Mouse (Mus musculus): Measurements from ENCODE around the gene Galnt7.
"Not testable (repeated sequence)": the region's sequence is repeated elsewhere in the genome, so short reads cannot be mapped to it uniquely, and the experiment has no call there.

Gene Galnt7

DNA sequence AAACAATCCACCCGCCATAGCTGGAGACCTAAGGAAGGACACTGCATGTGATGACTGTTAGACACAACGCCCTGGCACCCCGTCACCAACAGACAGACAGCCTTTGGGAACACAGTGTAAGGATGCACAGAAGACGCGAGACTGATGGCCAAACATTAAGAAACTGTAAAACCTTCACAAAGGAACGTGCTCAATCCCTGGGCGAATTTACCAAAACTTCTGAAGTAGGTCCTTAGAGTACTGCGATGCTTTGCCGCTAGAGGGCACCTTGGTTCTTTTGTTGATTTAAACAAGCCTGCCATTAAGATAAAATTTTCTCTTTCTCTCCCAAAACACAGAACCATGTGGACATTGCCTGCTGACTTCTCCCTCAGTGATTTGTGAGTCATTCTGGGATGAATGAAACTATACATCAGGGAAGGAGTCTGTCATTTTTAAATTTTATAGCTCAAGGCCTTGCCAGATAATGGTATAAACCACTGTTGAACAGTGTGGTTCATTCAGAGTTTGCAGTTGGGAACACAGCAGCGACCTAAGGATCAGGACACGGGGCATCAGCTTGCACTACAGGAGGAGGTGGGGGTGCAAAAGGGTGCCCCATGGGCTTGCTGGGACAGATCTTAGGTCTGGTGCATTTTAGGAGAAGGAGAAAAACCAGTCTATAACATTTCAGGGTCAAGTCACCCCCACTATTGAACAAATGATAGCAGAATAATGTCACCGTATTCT, 112.6 kb downstream of the Galnt7 start:
- CTCF ChIA-PET: interaction anchor here (0.6 to 1.4 kb wide), 2 partner anchors 52 to 252 kb away, joined by 4 to 6 read pairs; partner anchors contain the start of gene Sap30

DNA sequence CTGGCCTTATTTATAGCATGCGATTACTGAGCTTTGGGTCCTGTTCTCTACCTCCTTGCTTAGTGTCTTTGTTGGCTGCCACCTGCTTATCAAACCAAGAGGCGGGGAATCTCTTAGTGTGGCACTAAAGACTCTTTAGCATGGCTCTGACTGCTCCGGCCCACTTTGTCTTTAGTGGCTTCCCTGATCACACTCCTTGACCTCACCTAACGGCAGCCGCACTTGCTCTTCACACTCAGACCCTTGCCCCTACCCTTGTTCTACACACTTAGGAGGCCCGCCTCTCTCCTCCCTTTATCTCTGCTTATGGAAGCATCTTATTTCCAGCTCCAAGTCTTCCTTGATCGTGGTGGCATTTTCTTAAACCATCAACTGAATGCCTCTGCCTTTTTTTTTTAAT, 114.2 kb downstream of the Galnt7 start:
- CTCF ChIA-PET: no interaction called here

DNA sequence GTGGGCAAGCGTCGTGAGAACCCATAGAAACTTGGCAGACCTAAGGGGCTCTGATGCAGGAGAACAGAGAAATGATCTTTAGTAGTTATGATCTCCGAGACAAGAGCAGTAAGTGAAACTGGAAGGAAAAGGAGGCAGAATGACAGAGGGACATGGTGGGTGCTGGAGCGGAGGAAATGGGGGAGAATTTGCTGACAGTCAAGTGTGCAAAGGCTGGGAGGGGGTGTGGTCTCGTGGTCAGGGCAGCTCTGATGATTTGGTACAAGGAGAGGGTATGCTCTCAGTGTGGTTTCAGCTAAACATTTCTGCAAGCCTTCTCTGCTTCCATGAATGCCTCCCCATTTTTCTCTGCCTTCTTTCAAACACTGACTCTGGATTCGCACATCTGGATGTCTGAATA, 116.7 kb downstream of the Galnt7 start:
- CTCF ChIA-PET: interaction anchor here (0.5 kb wide), 1 partner anchor 110 kb away, joined by 3 read pairs; no protein-coding TSS in a partner anchor

DNA sequence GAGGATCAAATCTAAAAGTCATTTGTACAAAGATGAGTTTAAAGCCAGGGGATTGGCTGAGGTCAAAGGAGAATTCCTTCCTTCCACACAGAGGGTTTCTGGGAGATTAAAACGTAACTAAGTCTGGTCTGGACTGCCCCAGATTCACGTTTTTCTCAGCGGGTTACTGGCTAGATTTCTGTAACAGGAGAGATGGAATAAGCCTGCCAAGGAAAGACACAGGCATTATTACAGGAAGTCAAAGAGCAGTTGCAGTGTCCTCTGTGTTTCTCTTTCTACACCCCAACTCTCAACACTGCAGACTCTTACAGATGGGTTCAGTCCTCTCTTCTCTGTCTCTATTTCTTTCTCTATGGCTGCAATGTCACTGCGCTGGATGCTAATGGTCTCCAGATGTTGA, 118.3 kb downstream of the Galnt7 start:
- CTCF ChIA-PET: no interaction called here

DNA sequence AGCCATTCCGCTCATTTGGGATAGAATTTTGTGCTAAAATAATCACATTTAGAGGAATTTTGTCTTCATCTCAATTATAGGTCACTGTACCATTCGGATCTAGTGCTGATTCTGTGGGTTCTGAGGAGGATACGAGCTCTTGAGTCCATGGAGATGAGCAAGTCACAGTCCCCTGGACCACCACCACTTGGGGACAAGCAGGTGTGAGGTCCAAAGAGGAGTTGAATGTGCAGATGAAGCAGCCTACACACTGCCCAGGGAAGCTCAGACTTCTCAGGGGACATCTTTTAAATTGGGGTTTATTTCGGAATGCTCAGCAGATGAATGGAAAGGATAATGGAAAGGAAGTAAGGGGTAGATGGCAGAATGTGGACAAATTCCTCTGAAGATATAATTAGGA, 119.7 kb downstream of the Galnt7 start:
- CTCF ChIA-PET: interaction anchor here (0.6 kb wide), 1 partner anchor 23 kb away, joined by 8 read pairs; no protein-coding TSS in a partner anchor

DNA sequence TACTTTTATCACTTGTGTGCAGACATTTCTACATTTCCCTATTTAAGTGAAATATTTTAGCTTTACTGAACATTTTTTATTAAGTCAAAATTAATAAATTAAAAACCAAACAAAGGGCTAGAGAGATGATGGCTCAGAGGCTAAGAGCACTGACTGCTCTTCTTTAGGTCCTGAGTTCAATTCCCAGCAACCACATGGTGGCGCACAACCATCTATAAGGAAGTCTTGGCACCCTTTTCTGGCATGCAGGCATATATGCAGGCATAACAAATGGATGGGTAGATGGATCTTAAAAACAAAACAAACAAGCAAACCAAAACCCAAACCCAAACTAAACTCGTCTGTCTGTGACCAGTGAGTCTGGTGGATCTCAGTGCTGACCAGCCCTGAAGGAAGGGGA, 120.6 kb downstream of the Galnt7 start:
- CTCF ChIA-PET: interaction anchor here (1.7 kb wide), 1 partner anchor 103 kb away, joined by 7 read pairs; no protein-coding TSS in a partner anchor

DNA sequence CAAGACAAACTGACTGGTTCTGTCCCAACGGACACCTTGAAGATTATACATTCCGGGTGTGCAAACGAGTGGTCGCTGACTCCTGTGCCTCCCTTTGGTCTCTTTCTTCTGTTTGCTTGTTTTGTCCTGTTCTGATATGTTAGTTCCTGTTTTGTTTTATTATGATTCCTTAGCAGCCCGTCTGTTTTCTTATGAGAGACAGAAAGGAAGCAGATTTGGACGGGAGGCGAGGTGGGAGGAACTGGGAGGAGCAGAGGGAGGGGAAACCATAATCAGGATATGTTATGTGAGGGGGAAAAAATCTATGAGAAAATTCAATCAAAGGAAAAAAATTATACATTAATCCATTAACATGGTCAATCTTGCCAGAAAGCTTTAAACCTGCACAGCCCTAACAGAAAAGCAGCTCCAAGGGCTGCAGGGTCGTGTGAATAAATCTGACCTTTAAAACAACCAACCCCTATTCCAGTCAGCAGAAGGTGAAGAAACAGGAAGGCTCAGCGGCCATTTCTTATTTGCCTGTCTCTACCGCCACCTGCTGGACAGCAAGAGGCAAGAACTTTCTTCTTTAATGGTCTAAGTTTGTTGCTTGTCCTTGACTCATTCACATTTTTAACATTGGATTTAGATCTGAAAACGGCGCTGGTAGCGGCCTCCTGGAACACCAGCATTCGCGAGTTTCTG, 122.0 kb downstream of the Galnt7 start:
- CTCF ChIA-PET: interaction anchor here (1.7 kb wide), 1 partner anchor 102 kb away, joined by 7 read pairs; no protein-coding TSS in a partner anchor

DNA sequence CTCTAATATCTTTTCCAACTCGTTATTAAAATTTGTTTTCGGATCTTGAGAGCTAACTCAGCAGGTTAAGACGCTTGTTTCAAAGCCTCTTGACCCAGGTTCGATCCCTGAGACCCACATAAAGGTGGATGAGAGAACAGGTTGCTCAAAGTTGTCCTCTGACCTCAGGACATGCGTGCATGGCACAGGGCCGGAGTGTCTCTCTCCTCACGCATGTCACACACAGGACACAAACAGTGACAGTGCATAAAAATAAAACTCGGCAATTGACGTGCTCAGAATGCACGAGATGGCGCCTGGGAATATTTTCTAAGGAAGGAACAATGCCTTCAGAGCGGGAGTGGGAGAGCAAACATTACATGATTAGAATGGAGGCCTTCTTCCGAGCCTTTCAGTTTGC, 122.6 kb downstream of the Galnt7 start:
- CTCF ChIA-PET: no interaction called here

DNA sequence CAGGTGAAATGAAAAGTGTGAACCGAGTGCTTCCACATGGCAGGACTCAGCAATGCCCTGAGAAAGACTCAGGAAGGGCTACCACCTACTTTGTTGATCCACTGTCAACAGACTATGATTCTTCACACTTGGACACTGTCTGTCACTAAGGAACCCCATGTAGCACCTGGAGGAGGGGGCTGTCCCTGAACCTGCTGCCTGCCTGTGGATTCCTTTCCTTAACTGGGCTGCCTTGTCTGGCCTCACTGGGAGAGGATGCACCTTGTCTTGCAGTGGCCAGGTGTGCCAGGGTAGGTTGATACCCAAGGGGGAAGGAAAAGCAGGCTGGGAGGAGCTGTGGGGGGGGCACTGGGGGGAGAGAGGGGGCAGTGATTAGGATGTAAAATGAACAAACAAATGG, 124.8 kb downstream of the Galnt7 start:
- CTCF ChIA-PET: no interaction called here

DNA sequence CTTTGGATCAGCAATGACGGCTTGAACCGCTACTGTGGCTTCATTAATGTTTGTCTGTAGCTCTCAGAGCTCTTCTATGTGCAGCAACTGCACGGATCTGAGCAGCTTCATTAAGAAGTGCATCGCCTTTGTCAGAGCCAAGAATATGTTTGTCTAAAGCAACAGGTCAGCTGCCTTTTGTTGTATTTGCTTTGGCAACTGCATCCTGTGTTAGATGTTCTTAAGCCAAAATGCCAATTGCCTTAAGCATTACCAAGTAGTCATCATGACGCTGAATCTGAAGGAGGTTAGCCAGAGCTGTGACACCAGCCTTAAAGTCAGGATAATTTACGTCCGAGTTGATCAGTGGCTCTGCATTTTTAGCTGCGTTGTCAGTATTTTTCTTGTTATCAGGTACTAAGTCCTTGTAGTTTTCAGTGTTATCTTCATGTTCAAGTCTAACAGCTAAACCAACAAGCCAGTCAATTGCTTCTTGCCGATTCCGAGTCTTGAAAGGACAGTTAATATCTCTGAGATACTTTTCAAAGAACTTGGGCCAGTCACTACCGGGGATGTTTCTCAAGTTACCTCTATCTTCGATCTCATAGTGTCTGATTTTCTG, 132.5 kb downstream of the Galnt7 start:
- CTCF ChIA-PET: no interaction called here

DNA sequence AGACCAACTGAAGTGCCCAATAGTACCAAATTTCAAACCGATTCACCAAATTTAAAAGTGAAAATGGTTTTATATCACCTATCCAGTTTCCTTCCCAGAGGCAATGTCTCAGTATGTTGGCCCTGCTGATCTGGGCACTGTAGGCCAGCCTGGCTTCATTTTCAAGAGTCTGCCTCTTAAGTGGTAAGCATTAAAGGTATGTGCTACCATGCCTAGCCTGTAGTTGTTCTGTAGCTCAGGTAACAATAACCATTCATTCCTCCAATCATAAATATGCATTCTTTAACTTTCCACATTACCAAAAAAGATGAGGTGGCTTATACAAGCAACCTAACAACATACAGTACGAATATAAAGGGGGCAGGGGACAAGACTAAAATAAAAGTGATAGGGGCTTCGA, 135.1 kb downstream of the Galnt7 start:
- CTCF ChIA-PET: no interaction called here

DNA sequence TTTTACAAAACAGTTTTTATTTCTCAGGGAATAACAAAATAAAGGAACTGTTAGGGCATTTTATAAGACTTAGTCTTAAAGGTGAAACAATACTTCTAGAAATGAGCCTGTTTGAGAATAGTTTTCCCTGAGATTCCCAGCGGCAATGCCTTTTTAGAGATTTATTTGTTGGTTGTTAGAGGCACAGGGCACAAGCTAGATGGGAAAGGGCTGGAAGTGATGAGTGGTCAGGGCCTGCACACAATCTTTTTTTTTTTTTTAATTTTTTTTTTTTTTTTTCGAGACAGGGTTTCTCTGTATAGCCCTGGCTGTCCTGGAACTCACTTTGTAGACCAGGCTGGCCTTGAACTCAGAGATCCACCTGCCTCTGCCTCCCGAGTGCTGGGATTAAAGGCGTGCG, 136.1 kb downstream of the Galnt7 start:
- CTCF ChIA-PET: interaction anchor here (0.6 kb wide), 1 partner anchor 946 kb away, joined by 4 read pairs; no protein-coding TSS in a partner anchor

DNA sequence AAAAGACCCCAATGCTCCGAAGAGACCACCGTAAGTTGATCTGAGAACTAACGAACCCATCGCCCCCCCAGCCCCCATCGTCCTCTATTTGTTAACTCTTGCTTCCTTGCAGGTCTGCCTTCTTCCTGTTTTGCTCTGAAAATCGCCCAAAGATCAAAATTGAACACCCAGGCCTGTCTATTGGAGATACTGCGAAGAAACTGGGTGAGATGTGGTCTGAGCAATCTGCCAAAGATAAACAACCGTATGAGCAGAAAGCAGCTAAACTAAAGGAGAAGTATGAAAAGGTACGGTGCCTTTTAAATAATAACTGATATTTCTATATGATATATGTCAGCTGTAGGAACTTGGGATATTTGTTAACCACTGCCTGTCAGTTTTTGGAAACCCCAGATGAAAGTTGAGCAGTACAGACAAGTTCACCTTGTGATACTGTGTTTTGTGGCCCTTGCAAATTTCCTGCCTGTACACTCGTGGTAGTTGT, 139.6 kb downstream of the Galnt7 start:
- CTCF ChIA-PET: interaction anchor here (0.5 kb wide), 1 partner anchor 278 kb away, joined by 12 read pairs; no protein-coding TSS in a partner anchor

DNA sequence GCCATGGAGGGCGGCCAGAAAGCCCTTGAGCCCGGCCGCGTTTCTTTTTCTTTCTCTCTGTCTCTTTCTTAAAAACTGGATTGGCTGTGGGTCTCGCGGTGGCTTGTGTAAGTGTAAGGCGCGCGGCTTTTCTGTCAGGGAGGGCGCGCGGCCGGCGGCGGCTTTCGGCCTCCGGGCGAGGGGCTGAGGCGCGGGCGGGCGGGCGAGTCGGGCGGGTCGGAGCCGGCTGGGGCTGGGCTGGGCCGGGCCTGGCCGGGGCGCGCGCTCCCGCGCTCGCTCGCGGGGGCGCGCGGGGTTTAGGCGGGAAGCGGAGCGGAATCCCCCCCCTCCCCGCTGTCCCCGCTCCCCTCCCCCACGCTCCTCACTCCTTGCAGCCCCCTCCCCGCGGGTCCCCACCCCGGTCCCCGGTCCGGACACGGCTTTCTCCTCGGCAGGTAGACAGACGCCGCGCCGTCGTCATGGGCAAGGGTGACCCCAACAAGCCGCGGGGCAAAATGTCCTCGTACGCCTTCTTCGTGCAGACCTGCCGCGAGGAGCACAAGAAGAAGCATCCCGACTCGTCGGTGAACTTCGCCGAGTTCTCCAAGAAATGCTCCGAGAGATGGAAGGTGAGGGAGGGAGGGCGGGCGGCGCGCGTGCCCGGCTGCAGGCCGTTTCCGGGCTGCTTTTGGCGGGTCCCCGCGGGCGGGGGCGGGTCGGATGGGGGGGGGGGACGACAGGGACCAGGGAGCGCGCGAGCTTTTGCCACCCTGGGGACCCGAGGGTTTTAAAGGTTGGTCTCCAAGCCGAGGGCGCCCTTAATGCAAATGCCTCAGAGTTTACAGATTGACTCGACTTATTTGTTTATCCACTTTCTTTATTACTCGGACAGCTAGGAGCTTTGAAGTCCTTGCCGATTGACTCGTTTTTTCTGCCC, 140.4 kb downstream of the Galnt7 start:
- CTCF ChIA-PET: interaction anchor here (0.5 kb wide), 1 partner anchor 279 kb away, joined by 12 read pairs; no protein-coding TSS in a partner anchor

DNA sequence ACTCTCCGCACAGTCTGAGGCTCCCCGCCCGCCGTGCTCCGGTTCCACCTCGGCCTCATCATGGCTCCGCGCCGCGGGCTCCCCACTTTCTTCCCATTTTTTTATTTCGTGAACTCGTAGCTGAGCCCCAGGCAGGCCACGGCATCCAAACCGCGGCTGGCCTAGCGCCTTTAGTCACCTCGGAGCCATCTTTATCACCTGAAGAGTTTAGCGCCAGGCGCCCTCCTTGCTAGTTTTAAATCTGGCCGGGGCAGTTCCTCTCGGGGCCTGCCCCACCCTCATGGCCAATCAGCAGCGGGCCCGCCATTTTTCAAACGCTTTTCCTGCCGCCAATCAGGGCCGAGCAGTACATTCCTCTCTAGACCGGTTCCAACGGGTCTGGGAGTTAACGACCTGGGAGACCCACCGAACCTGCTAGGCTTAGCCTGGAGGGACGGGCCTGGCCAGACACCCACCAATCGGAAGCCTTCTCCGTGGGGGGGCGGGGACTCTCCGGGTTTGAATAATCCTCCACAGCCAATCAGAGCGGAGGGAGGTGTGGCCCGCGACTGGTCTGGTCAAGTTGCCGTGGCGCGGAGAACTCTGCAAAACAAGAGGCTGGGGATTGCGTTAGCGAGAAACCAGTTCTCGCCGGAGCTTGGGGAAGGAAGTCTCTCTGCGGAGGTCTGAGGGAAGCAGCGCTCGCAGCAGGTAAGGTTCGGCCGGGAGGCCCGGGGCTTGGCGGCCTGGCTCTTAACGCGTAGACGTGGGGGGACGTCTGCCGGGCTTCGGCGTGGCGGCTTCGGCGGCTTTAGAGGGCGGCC, 141.3 kb downstream of the Galnt7 start, which contains the start of gene Hmgb2:
TSS of gene Hmgb2 (plus strand) at position 592 of the 803 bp plus-strand sequence.
- CTCF ChIA-PET: interaction anchor here (0.6 kb wide), 1 partner anchor 137 kb away, joined by 5 read pairs; no protein-coding TSS in a partner anchor

DNA sequence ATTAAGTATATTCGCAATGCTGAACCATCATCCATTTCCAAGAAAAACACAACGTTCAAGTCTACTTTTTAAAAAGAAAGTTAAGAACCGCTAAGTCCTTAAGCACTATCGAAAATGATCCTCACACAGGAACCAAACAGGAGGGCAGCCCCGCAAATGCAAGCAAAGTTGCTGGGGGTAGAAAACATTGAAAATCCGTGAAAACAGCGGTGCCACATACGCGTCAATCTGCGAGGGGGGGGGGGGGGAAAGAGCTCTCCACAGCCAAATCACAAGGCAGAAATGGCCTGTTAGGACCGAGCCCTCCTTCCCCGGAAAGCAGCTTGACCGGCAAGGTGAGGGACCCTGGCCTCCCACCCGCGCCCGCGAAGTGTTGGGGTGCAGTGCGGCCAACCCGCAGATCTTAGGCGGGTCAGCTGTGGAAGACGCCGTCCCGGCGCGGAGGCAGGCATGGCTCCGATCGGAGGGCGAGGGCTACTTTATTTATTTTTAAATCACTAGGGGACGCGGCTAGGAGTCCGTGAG, 142.0 kb downstream of the Galnt7 start:
- CTCF ChIA-PET: interaction anchor here (0.5 to 0.6 kb wide), 2 partner anchors 11 to 138 kb away, joined by 3 to 5 read pairs; no protein-coding TSS in a partner anchor

DNA sequence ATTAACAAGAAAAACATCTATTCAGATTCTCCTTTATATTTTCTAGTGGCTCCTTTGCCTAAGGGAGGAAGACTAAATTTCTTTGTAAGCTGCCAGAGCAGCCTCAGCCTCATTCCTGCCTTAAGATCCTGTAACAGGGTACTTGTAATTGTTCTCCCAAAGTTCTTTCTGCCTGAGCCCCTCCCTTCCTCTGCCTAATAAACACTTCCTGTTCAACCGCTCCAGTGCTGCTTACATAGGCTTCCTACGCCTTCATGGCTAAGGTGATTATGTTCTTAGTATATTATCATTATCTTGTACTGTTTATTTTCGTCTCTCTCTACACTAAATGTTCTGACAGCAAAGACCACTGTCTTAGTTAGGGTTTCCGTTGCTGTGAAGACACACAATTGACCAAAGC, 144.2 kb downstream of the Galnt7 start:
- CTCF ChIA-PET: no interaction called here

DNA sequence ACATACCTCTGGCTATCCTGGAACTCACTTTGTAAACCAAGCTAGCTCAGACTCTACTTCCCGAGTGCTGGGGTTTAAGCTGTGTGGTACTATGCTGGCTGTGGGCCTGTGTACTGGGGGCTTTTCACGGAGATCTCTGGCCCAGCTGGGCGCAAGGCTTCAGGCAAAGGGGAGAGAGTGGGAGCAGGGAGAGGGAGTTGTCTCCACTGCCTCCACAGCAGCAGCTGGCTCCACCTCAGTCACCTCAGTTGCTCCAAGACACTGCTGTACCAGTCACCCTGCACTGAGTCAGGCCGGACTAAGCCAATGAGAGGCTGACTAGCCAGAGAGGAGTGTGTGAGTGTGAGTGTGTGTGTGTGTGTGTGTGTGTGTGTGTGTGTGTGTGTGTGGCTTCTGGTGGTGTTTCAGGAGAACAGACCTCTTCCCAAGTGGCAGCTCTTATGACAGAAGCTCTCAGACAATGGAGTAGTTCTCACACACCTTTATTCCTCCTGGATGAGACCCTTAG, 145.2 kb downstream of the Galnt7 start:
- CTCF ChIA-PET: no interaction called here

DNA sequence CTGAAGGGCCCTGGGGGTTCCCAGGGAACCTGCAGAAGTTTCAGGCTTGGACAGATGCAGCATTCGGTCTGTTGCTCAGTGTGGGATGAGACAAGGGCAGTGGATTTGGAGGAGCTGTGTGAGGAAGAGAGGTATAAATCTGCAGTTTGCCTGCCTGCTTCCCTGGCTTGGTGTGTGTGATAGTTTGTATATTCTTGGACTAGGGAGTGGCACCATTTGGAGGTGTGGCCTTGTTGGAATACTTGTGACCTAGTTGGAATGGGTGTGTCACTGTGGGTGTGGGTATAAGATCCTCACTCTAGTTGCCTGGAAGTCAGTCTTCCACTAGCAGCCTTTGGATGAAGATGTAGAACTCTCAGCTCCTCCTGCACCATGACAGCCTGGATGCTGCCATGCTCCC, 147.3 kb downstream of the Galnt7 start:
- CTCF ChIA-PET: not testable (repeated sequence)

DNA sequence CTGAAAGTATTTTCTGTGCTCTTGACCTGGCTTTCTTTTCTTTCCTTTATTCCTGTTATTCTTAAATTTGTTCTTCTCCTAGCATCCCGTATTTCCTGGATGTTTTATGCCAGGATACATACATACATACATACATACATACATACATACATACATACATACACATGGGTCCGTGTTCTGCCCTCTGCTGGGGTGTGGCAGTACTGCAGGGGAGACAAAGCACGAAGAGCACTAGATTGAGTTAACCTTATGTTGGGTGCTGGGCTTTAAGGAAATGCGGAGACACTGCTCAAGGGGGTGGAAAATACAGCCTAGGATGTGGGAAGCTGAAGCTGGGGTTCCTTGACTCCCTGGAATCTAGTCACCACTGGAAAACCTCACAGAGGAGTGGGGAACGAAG, 149.2 kb downstream of the Galnt7 start:
- CTCF ChIA-PET: interaction anchor here (0.6 kb wide), 1 partner anchor 18 kb away, joined by 3 read pairs; no protein-coding TSS in a partner anchor
